Mouse (Mus musculus) erythroid progenitor cell, adult 5-6 weeks (primary cell): ENCODE results near the gene Grm8. TPM values are rescaled to one million over a fixed set of nuclear protein-coding genes. Genes with fewer than 3 reads are reported as not detected.
A peak's percentile ranks its signal among the peaks of the same experiment; 100 is the strongest.
"Not testable (repeated sequence)": the region's sequence is repeated elsewhere in the genome, so short reads cannot be mapped to it uniquely, and the experiment has no call there.

ENCODE experiments used
- ATAC-seq: replicated peaks from 2 replicates; pipeline ENCODE4 v1.8.0; 2016; ENCODE audit warnings: moderate number of reproducible peaks, mild to moderate bottlenecking, moderate TSS enrichment, inconsistent platforms; ENCODE audit not compliant: poor library complexity, low FRiP score, severe bottlenecking
- total RNA-seq, 2 experiments: library from RNA; stranded (forward) in 1 of 2; stranded (reverse) in 1 of 2; fragments of 150-400 nt in 1 of 2; fragments of 186-747, 209-891 nt in 1 of 2; gene quantifications; 2 replicates each; pipeline versions ENCODE4 v1.2.3 to v1.2.4; 2015 to 2017; ENCODE audit warnings: low replicate concordance in 2 of 2

Grm8 gene
- total RNA-seq, 2 experiments from 2014 or later = not detected

GRCm38 (mm10) chr6:27895153-27895552 is 239.8 kb downstream of the Grm8 start:
- ATAC-seq = no peak

- ATAC-seq = no peak
Observed at GRCm38 (mm10) chr6:27892886-27893285, 242.1 kb downstream of the Grm8 start.

- ATAC-seq = peak; percentile 41; the same call in 1 of the 2 replicates
Observed at GRCm38 (mm10) chr6:27888391-27888790, 246.6 kb downstream of the Grm8 start.

DNA sequence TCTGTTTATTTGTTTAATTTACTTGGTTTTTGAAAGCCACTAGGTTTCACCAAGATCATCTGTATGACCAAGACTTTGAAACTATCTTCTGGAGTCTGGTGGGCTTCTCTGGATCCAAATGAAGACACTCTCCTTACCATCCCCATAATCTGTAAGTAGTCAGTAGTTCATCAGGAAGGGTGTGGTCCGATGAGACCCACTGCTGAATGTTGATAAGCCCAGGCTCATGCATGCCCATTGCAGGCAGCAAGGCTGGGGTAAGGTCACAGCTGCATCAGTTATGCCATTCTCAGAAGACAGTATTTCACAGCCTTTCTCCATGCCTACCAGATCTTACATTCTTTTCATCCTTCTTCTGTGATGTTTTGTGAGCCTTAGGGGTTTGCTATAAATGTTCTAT is 247.1 kb downstream of the Grm8 start:
- peak; percentile 97 for ATAC-seq

- ATAC-seq = no peak
Observed at GRCm38 (mm10) chr6:27885786-27886185, 249.2 kb downstream of the Grm8 start.

DNA sequence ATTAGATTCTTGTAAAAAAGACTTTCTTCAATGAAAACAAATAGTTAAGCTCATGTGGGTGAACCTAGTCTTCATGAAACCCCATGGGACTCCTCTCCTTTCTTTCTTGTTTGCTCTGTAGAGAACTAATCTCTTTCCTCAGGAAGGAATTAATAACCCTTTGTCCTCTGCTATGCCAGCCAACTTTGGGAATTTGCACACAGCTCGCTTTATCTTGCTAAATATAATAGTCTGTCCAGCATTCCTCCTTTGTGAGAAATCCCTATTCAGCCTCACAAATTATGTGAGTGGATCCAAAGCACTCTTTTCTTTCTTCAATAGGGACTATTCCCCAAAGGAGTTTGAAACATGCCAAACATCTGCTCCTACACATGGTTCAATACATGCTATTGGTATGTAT is 285.3 kb downstream of the Grm8 start:
- ATAC-seq = no peak

DNA sequence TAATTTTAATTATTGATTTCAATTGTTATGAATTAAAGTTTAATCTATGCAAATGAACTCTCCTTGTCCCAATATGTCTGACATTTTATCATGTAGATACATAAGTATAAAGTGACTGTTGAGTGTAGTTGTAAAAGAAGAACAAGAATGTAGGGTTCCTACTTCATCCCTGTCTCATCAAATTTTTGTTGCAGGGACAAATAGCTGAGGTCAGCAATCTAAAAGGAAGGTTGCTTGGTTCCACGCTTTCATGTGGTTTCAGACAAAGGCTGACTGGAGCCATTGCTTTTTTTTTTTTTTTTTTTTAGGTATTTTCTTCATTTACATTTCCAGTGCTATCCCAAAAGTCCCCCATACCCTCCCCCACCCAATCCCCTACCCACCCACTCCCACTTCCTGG is 298.8 kb downstream of the Grm8 start:
- ATAC-seq = no peak

GRCm38 (mm10) chr6:27819735-27820134 is 315.2 kb downstream of the Grm8 start:
- ATAC-seq = not testable (repeated sequence)

DNA sequence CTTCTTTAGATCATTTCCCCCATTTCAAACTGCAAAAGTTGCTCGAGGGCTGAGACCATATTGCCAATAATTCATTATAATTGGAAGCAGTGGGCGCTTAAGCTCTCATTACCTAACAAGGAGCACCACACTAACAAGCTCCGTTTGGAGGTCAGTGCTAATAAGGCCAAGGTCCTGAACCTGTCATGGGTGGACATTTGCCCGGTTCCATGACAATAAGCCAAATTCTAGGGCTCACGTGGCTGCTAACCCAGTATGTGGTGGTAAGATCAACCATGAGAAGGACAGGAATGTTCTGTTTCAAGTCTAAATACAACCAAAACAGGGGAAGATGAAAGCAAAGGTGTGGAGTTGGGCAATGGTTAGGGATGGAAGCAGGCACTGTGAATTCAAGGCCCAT is 322.2 kb downstream of the Grm8 start:
- no peak for ATAC-seq

- no peak for ATAC-seq
Observed at GRCm38 (mm10) chr6:27809996-27810395, 325.0 kb downstream of the Grm8 start.

- ATAC-seq = no peak
Observed at GRCm38 (mm10) chr6:27806741-27807140, 328.2 kb downstream of the Grm8 start.

GRCm38 (mm10) chr6:27800881-27801572 is 334.0 kb downstream of the Grm8 start:
- no peak for ATAC-seq

- no peak for ATAC-seq
Observed at GRCm38 (mm10) chr6:27798735-27799134, 336.2 kb downstream of the Grm8 start.

- ATAC-seq = no peak
Observed at GRCm38 (mm10) chr6:27789566-27789965, 345.4 kb downstream of the Grm8 start.

- ATAC-seq = no peak
Observed at GRCm38 (mm10) chr6:27789151-27789550, 345.8 kb downstream of the Grm8 start.

- ATAC-seq = no peak
Observed at GRCm38 (mm10) chr6:27782251-27782650, 352.7 kb downstream of the Grm8 start.

DNA sequence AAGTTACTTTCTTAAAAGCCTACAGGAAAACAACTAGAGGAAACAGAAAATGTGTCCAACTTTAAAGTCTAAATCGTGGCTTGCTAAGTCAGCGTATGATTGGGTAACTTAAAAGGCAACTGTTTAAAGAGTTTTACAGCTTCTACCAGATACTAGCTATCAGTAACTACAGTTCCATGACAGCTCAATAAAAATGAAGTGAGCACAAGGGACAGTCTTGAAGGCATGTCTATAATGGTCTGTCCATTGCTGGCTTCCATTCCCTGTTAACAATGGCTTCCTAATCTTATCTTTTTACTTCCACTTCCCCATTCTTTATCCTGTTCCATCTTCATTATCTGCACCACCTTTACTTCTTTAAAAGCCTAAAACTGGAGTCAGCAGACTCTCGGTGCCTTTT is 353.6 kb downstream of the Grm8 start:
- ATAC-seq = no peak

GRCm38 (mm10) chr6:27775646-27776271 is 359.2 kb downstream of the Grm8 start:
- ATAC-seq = no peak

- ATAC-seq = no peak
Observed at GRCm38 (mm10) chr6:27762061-27762460, 372.9 kb downstream of the Grm8 start.

- no peak for ATAC-seq
Observed at GRCm38 (mm10) chr6:27753290-27753829, 381.6 kb downstream of the Grm8 start.

DNA sequence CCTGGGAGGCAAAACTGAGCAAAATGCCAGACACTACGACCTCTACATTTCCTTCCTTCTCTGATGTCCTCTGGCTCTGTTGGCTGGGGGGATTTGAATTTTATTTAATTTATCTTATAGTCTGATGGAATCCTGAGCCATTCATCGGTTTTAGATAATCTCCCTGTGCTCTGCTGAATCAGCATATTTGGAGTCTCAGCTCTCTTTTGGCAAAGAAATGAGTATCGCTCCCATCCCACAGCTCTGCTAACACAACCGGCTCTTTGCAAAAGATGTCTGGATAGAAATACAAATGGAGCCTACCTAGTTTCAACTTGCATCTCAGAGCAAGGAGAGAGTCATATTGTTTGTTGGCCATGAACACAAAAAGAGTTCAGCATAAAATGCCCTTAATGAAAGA is 388.5 kb downstream of the Grm8 start:
- no peak for ATAC-seq
